In the genomic region with DNA sequence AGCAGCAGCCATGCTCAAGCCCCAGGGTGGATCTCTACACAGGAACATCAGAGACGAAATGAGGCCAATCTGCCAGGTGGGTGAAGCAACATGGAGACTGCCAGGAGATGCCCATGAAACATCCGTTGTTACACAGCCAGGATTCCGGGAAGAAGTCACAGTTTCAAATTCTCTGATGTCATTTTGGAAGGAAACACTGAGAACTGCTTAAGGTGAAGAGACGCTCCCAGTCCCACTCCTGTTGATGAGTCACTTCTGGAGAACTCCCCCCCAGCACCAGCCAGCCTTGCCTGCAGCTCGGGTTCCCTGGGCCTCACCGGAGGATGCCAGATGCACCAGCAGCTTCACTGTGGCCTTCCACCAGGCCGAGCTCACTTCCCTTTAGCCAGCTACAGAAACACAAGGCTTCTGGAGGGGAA, we compare ENCODE assay signal across 7 mouse cellular contexts.
DNase-seq lines count a peak whose midpoint lies in the region.

No protein-coding gene starts in this region.

- intact Hi-C loops in left cerebral cortex, postnatal 25 days (cut with DNase I): no loop called here

- DNase-seq in layer of hippocampus, adult 11-12 months (ENCODE audit: low spot score): peak; percentile 17
- no peak for DNase-seq in layer of hippocampus, adult 9-10 months (ENCODE audit: low spot score)
- DNase-seq in adrenal gland, postnatal 36 days: peak; percentile 34 to 46
- peak; percentile 44 to 56 for DNase-seq in cerebellum, postnatal 14 days
- DNase-seq in left cerebral cortex, postnatal 25 days (ENCODE audit: low spot score in 2 of 2): peak; percentile 37 to 88
- DNase-seq in kidney, postnatal 36 days: no peak
- DNase-seq in B cell, adult 2 months: no peak

Comparison
In these comparisons a context has a peak if more than half of its experiments do, and no peak if none do; other contexts are left out.
1. DNase-seq: peak in layer of hippocampus, adult 11-12 months (single experiment), adrenal gland, postnatal 36 days (2 of 2), cerebellum, postnatal 14 days (2 of 2) and left cerebral cortex, postnatal 25 days (2 of 2); none in layer of hippocampus, adult 9-10 months (single experiment), kidney, postnatal 36 days (0 of 2) and B cell, adult 2 months (0 of 2).